Comparison of ENCODE assay signal across 1 mouse cellular context in the genomic region with DNA sequence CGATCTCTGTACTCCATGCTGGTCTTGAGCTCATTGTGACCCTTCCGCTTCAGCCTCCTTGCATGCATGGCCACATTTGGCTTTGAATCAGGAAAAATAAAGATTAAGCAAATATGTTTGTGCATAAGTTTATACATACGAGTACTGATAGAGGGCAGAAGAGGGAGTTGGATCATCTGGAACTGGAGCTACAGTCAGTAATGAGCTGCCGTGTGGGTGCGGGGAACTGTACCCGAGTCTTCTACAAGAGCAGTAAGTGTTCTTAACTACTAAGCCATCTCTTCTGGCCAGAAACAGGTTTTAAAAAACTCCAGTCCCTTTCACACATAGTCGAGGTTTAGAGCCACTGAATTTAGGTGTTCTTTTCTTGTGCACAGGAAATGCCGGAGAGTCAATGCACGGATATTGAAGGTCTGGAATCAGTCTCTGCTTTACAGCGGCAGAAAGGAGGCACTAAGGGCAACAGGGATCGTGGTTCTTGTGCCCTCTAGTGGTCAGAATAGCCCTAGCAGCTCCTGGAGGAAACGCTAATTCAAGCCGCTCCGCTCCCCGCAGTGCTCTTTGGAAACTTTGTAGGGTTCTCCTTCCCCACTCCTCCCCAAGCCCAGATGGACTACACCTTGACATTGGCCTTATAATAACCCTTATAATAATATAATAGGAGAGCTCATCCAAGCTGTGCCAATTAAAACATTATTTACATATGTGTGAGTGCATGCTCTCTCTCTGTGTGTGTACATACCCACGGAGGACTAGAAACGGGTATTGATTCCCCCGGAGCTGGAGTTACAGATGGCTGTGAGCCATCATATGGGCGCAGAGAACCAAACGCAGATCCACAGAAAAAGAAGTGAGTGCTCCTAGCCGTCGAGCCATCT.
TF ChIP-seq lines count a peak whose summit lies in the region.

No protein-coding gene starts in this region.

TF ChIP-seq in myocyte, 11 proteins besides CTCF, POLR2A, EP300 and RAD21 (continued from another document):
- TF ChIP-seq MYOG (IDR thresholded peaks at IDR 0.05; ENCODE audit: control insufficient read depth in 1 of 3, insufficient read depth in 1 of 3, insufficient read length in 2 of 3, low read depth in 2 of 3): no peak
